Mouse (Mus musculus) MEL (cell line): Measurements from ENCODE around the gene Myo10.

ENCODE experiments used
- BHLHE40 ChIP-seq: IDR thresholded peaks from 2 replicates; pipeline ENCODE4 v1.6.1; 2012; ENCODE audit warnings: low read depth, mild to moderate bottlenecking, inconsistent platforms, low read length, improper control_type of control experiment, borderline replicate concordance
- CTCF ChIP-seq, 3 experiments: IDR thresholded peaks in 2 of 3; conservative IDR thresholded peaks in 1 of 3; 2 replicates each; pipeline ENCODE4 v1.5.1; 2011 to 2012; ENCODE audit warnings: low read length in 3 of 3, low read depth in 2 of 3, mild to moderate bottlenecking in 2 of 3, improper control_type of control experiment in 1 of 3, inconsistent platforms in 1 of 3, mixed read lengths in 1 of 3, moderate library complexity in 1 of 3; ENCODE audit not compliant: control insufficient read depth in 1 of 3, insufficient read depth in 1 of 3, poor library complexity in 1 of 3, severe bottlenecking in 1 of 3
- EP300 ChIP-seq, 2 experiments: IDR thresholded peaks; 2 replicates each; pipeline ENCODE4 v1.6.1; 2011; ENCODE audit warnings: improper control_type of control experiment in 2 of 2, low read length in 2 of 2, low read depth in 1 of 2, mild to moderate bottlenecking in 1 of 2
- NRF1 ChIP-seq: IDR thresholded peaks from 2 replicates; pipeline ENCODE4 v1.6.1; 2014; ENCODE audit warnings: low read depth, mild to moderate bottlenecking, inconsistent platforms, low read length, improper control_type of control experiment, moderate library complexity; ENCODE audit not compliant: poor library complexity, insufficient read depth, severe bottlenecking
- POLR2A ChIP-seq, 2 experiments: IDR thresholded peaks; 2 replicates each; pipeline ENCODE4 v1.6.1; 2011 to 2012; ENCODE audit warnings: low read length in 2 of 2, mild to moderate bottlenecking in 2 of 2, control low read depth in 1 of 2, improper control_type of control experiment in 1 of 2, low read depth in 1 of 2, moderate library complexity in 1 of 2; ENCODE audit not compliant: control insufficient read depth in 1 of 2, insufficient read depth in 1 of 2, poor library complexity in 1 of 2
- RAD21 ChIP-seq: IDR thresholded peaks from 2 replicates; pipeline ENCODE4 v1.6.1; 2011; ENCODE audit warnings: mild to moderate bottlenecking, low read depth, low read length, improper control_type of control experiment
- USF2 ChIP-seq, 2 experiments: IDR thresholded peaks; 2 replicates each; pipeline ENCODE4 v1.6.1; 2011 to 2012; ENCODE audit warnings: improper control_type of control experiment in 2 of 2, low read length in 2 of 2, borderline replicate concordance in 1 of 2, inconsistent platforms in 1 of 2, low read depth in 1 of 2, mild to moderate bottlenecking in 1 of 2; ENCODE audit not compliant: insufficient read depth in 1 of 2
- ZC3H11A ChIP-seq: IDR thresholded peaks from 2 replicates; pipeline ENCODE4 v1.6.1; 2012; ENCODE audit warnings: low read depth, mild to moderate bottlenecking, inconsistent platforms, low read length, improper control_type of control experiment

DNA sequence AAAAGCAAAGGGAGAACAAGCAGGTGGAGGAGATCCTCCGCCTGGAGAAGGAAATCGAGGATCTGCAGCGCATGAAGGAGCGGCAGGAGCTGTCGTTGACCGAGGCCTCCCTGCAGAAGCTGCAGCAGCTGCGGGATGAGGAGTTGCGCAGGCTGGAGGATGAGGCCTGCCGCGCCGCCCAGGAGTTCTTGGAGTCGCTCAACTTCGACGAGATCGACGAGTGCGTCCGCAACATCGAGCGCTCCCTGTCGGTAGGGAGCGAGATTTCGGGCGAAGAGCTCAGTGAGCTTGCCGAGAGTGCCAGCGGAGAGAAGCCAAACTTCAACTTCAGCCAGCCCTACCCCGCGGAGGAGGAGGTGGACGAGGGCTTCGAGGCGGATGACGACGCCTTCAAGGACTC, 158.7 kb downstream of the Myo10 start:
- TF ChIP-seq CTCF (IDR thresholded peaks at IDR 0.05 in 2 of 3, conservative IDR thresholded peaks at IDR 0.05 in 1 of 3; ENCODE audit: control insufficient read depth in 1 of 3, insufficient read depth in 1 of 3, low read depth in 2 of 3, low read length in 3 of 3, poor library complexity in 1 of 3, severe bottlenecking in 1 of 3) (no peak), NRF1 (no peak), BHLHE40 (no peak), ZC3H11A (no peak), POLR2A (IDR thresholded peaks at IDR 0.05; ENCODE audit: control insufficient read depth in 1 of 2, insufficient read depth in 1 of 2, low read depth in 1 of 2, low read length in 2 of 2, poor library complexity in 1 of 2) (no peak), RAD21 (no peak), EP300 (IDR thresholded peaks at IDR 0.05; ENCODE audit: low read depth in 1 of 2, low read length in 2 of 2) (no peak), USF2 (IDR thresholded peaks at IDR 0.05; ENCODE audit: borderline replicate concordance in 1 of 2, insufficient read depth in 1 of 2, low read depth in 1 of 2, low read length in 2 of 2) (no peak)
